Mouse (Mus musculus): ENCODE results near the gene Gm8082.

The Gm8082 gene

GRCm38 (mm10) chr14:42993524-42993923 is at the start of gene Gm8082:
Gm8082 (minus strand) TSS chr14:42993624.
- in situ Hi-C loops (cut with MboI, MseI): loop anchor here (25.0 kb wide), 3 partner anchors 231 to 1256 kb away; partner anchors contain the start of genes Gm17027 and Gm3015

GRCm38 (mm10) chr14:43015528-43015927 is 22.1 kb upstream of the Gm8082 start, which contains the start of gene Gm10376:
Gm10376 (minus strand) TSS chr14:43015628.
- in situ Hi-C loops (cut with MboI, MseI): loop anchor here (25.0 kb wide), 1 partner anchor 1378 kb away; the partner anchor contains the start of gene Gm3676

Measured in T-helper 2 cell (primary cell).